Mouse (Mus musculus) myocyte (in vitro differentiated cells): Measurements from ENCODE around the gene Stk24. TPM values are rescaled to one million over a fixed set of nuclear protein-coding genes. Genes with fewer than 3 reads are reported as not detected.

Experiments
- H3K27me3 ChIP-seq: one replicate; pipeline ENCODE4 v1.6.1; 2011; ENCODE audit not compliant: control insufficient read depth, insufficient read depth, insufficient read length
- H3K36me3 ChIP-seq: one replicate; pipeline ENCODE4 v1.6.1; 2011; ENCODE audit not compliant: control insufficient read depth, insufficient read depth
- H3K4me2 ChIP-seq: one replicate; pipeline ENCODE4 v1.6.1; 2011; ENCODE audit warnings: low read depth, control low read depth
- H3K4me3 ChIP-seq: one replicate; pipeline ENCODE4 v1.5.1; 2011; ENCODE audit warnings: mild to moderate bottlenecking, control low read depth, moderate library complexity
- H3K79me2 ChIP-seq: one replicate; pipeline ENCODE4 v1.6.1; 2011; ENCODE audit not compliant: control insufficient read depth, insufficient read depth
- H3ac ChIP-seq: one replicate; pipeline ENCODE4 v1.6.1; 2011; ENCODE audit not compliant: control insufficient read depth, insufficient read length
- CEBPB ChIP-seq: IDR thresholded peaks from 2 replicates; pipeline ENCODE4 v1.6.1; 2011; ENCODE audit warnings: mild to moderate bottlenecking, moderate library complexity; ENCODE audit not compliant: poor library complexity, insufficient read depth, severe bottlenecking
- E2F4 ChIP-seq: IDR thresholded peaks from one replicate; pipeline ENCODE4 v1.6.1; 2011; ENCODE audit warnings: mild to moderate bottlenecking, control low read depth, moderate library complexity; ENCODE audit not compliant: insufficient read depth
- MAX ChIP-seq: IDR thresholded peaks from one replicate; pipeline ENCODE4 v1.6.1; 2011; ENCODE audit warnings: low read depth, mild to moderate bottlenecking, control low read depth
- MYOD1 ChIP-seq, 3 experiments: IDR thresholded peaks; one replicate each; pipeline ENCODE4 v1.6.1; 2011; ENCODE audit warnings: control low read depth in 2 of 3, low read depth in 2 of 3, mild to moderate bottlenecking in 2 of 3, moderate library complexity in 1 of 3; ENCODE audit not compliant: insufficient read length in 2 of 3, control insufficient read depth in 1 of 3
- MYOG ChIP-seq, 3 experiments: IDR thresholded peaks; one replicate each; pipeline ENCODE4 v1.6.1; 2011; ENCODE audit warnings: control low read depth in 2 of 3, low read depth in 2 of 3, mild to moderate bottlenecking in 2 of 3; ENCODE audit not compliant: insufficient read length in 2 of 3, control insufficient read depth in 1 of 3, insufficient read depth in 1 of 3
- POLR2A ChIP-seq: IDR thresholded peaks from one replicate; pipeline ENCODE4 v1.6.1; 2011; ENCODE audit warnings: low read depth, mild to moderate bottlenecking, control low read depth, moderate library complexity; ENCODE audit not compliant: insufficient read length
- POLR2AphosphoS2 ChIP-seq: IDR thresholded peaks from one replicate; pipeline ENCODE4 v1.6.1; 2011; ENCODE audit warnings: low read depth, control low read depth; ENCODE audit not compliant: insufficient read length
- REST ChIP-seq: IDR thresholded peaks from one replicate; pipeline ENCODE4 v1.6.1; 2011; ENCODE audit warnings: mild to moderate bottlenecking, control low read depth, moderate library complexity; ENCODE audit not compliant: insufficient read depth, insufficient read length
- SRF ChIP-seq: IDR thresholded peaks from one replicate; pipeline ENCODE4 v1.6.1; 2011; ENCODE audit warnings: low read depth; ENCODE audit not compliant: control insufficient read depth, insufficient read length
- TCF12 ChIP-seq: IDR thresholded peaks from one replicate; pipeline ENCODE4 v1.6.1; 2011; ENCODE audit warnings: mild to moderate bottlenecking, control low read depth; ENCODE audit not compliant: poor library complexity, insufficient read depth, severe bottlenecking
- TCF3 ChIP-seq: IDR thresholded peaks from one replicate; pipeline ENCODE4 v1.6.1; 2011; ENCODE audit warnings: low read depth, control low read depth; ENCODE audit not compliant: insufficient read length
- USF1 ChIP-seq: IDR thresholded peaks from one replicate; pipeline ENCODE4 v1.6.1; 2011; ENCODE audit warnings: low read depth, mild to moderate bottlenecking, control low read depth, moderate library complexity
- polyA plus RNA-seq: library from polyadenylated mRNA; unstranded; fragments of >200 nt; fragmentation: generic; extraction: Trizol; gene quantifications from one replicate; pipeline ENCODE4 v1.2.1, GENCODE M21; 2012; ENCODE audit warnings: missing spikeins

Gene Stk24
- polyA plus RNA-seq, 1 experiment: 26.9 TPM

GRCm38 (mm10) chr14:121358327-121358726, 21.5 kb downstream of the Stk24 start:
- Histone ChIP-seq H3K36me3 (peaks cover 5% of the 10 kb centered on the region), H3ac (no peak overlapping the region), H3K79me2 (peaks cover 92% of the 10 kb centered on the region), H3K27me3 (no peaks in the 10 kb centered on the region), H3K4me2 (no peak overlapping the region), H3K4me3 (no peak overlapping the region)
- TF ChIP-seq POLR2AphosphoS2: no peak
- no peak for TF ChIP-seq MYOD1 (IDR thresholded peaks at IDR 0.05; ENCODE audit: control insufficient read depth in 1 of 3, insufficient read length in 2 of 3, low read depth in 2 of 3)

GRCm38 (mm10) chr14:121356336-121356862, 23.4 kb downstream of the Stk24 start:
- Histone ChIP-seq H3K4me2 (no peak overlapping the region), H3K27me3 (no peaks in the 10 kb centered on the region)

DNA sequence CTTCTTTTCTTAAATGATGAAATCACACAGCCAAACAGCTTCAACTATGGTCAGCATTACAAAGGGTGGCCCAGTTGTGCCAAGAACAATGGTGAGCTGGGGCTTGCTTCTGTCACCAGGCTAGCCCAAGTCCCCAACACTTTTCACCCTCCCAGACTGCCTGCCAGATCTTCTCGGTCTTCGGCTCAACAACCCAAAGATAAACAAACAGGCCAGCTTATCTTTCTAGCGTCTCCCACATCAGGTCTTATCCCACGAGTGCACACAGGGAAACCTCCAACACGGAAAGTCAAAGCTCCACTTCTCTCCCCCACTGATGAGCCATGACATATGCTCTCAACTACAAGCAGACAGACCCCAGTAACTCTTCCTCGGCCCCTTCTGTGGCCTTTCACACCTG, 24.1 kb downstream of the Stk24 start:
- no peak overlapping the region for H3K4me2 ChIP-seq
- H3K36me3 ChIP-seq: peaks cover under 1% of the 10 kb centered on the region
- TF ChIP-seq TCF12: no peak
- TF ChIP-seq SRF: no peak
- no peak for TF ChIP-seq REST
- TF ChIP-seq MAX: no peak
- TF ChIP-seq POLR2A: no peak
- no peak for TF ChIP-seq TCF3
- no peak for TF ChIP-seq E2F4
- TF ChIP-seq CEBPB: no peak
- TF ChIP-seq POLR2AphosphoS2: no peak
- no peak for TF ChIP-seq MYOG (IDR thresholded peaks at IDR 0.05; ENCODE audit: control insufficient read depth in 1 of 3, insufficient read depth in 1 of 3, insufficient read length in 2 of 3, low read depth in 2 of 3)
- H3K4me3 ChIP-seq: no peak overlapping the region
- no peaks in the 10 kb centered on the region for H3K27me3 ChIP-seq
- peaks cover 100% of the 10 kb centered on the region for H3K79me2 ChIP-seq
- H3ac ChIP-seq: no peak overlapping the region

More at GRCm38 (mm10) chr14:121356336-121356862, 23.4 kb downstream of the Stk24 start:
- TF ChIP-seq POLR2AphosphoS2 (no peak), CEBPB (no peak)
- no peak overlapping the region for H3ac ChIP-seq
- peaks cover 100% of the 10 kb centered on the region for H3K79me2 ChIP-seq
- no peak overlapping the region for H3K4me3 ChIP-seq
- H3K36me3 ChIP-seq: peaks cover 5% of the 10 kb centered on the region

GRCm38 (mm10) chr14:121353648-121354377, 26.0 kb downstream of the Stk24 start:
- Histone ChIP-seq H3K4me2 (no peak overlapping the region), H3K4me3 (no peak overlapping the region), H3K36me3 (no peaks in the 10 kb centered on the region), H3K79me2 (peaks cover 99% of the 10 kb centered on the region), H3K27me3 (no peaks in the 10 kb centered on the region), H3ac (no peak overlapping the region)
- no peak for TF ChIP-seq E2F4
- no peak for TF ChIP-seq TCF12
- no peak for TF ChIP-seq POLR2A
- no peak for TF ChIP-seq USF1
- TF ChIP-seq SRF: no peak
- no peak for TF ChIP-seq TCF3
- TF ChIP-seq POLR2AphosphoS2: no peak
- no peak for TF ChIP-seq MAX
- TF ChIP-seq CEBPB: no peak
- no peak for TF ChIP-seq MYOG (IDR thresholded peaks at IDR 0.05; ENCODE audit: control insufficient read depth in 1 of 3, insufficient read depth in 1 of 3, insufficient read length in 2 of 3, low read depth in 2 of 3)
- TF ChIP-seq MYOD1 (IDR thresholded peaks at IDR 0.05; ENCODE audit: control insufficient read depth in 1 of 3, insufficient read length in 2 of 3, low read depth in 2 of 3): no peak
- TF ChIP-seq REST: no peak

DNA sequence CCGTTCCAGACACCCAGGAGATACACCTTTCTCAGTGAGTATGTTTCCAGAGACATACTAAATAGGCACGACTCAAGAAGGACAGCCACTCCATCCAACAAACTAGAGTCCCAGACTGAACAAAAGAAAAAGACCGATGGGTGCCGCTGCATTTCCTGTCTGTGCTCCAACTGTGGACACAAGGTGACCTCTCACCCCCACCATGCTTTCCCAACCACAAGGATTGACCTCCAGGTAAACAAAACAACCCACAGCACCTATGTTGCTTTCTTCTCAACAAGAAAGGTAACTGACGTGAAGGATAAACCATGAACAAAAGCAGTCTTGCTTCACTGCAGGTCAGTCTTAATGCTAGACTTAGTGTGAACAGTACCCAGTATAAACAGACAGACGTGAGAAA, 27.1 kb downstream of the Stk24 start:
- Histone ChIP-seq H3K4me2 (no peak overlapping the region), H3K4me3 (no peak overlapping the region), H3K36me3 (no peaks in the 10 kb centered on the region), H3K27me3 (no peaks in the 10 kb centered on the region), H3ac (no peak overlapping the region), H3K79me2 (peaks cover 99% of the 10 kb centered on the region)
- no peak for TF ChIP-seq MYOG (IDR thresholded peaks at IDR 0.05; ENCODE audit: control insufficient read depth in 1 of 3, insufficient read depth in 1 of 3, insufficient read length in 2 of 3, low read depth in 2 of 3)
- TF ChIP-seq CEBPB: no peak
- TF ChIP-seq TCF3: no peak
- TF ChIP-seq E2F4: no peak
- no peak for TF ChIP-seq MAX
- TF ChIP-seq SRF: no peak
- TF ChIP-seq POLR2A: no peak
- TF ChIP-seq MYOD1 (IDR thresholded peaks at IDR 0.05; ENCODE audit: control insufficient read depth in 1 of 3, insufficient read length in 2 of 3, low read depth in 2 of 3): no peak
- no peak for TF ChIP-seq TCF12
- no peak for TF ChIP-seq POLR2AphosphoS2
- no peak for TF ChIP-seq USF1
- no peak for TF ChIP-seq REST
